Mouse (Mus musculus): Measurements from ENCODE around the gene Zfp488.

DNA sequence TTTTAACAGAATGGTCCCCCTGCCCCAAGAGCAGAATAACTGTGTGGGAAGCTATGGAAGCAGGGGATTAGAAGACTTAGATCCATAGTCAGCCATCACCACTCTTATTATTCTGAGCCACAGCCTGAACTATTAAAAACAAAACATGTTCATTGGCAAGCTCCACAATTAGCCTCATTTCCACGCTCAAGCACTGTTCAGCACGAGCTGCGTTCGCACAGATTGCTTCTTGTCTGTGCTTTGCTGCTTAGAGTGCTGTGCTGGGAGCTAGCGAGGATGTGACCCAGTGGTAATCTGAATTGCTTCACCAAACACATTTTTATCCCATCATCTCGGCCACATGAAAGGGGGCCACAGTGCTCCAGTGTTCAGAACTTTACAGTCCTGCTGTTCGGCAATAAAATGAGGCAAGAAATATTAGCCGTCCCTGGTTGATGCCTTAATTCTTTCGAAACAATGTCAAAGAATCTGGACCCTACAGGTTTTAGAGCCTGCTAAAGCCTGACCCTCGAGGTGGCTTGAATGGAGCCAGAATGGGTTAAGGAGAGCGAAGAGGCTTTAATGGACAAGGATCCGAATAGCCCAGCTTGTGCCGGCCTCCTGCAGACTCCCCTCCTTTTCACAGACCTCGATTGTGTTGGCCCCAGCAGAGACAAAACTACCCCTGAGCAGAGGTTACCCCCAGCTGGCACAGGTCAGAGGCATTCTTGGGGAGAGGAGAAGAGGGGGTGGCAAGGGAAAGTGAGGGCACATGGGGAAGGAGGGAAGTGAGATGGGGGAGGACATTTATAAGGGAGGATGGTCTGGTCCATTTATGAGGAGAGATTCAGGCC, 57.6 kb downstream of the Zfp488 start:
- TF ChIP-seq CTCF (IDR thresholded peaks at IDR 0.05; ENCODE audit: extremely low read depth, insufficient read length, insufficient replicate concordance, low read depth, low read length) (no peak), POLR2A (IDR thresholded peaks at IDR 0.05; ENCODE audit: low read depth, low read length) (no peak)
